Mouse (Mus musculus) kidney, embryonic 16.5 days (tissue): ENCODE measurements around the gene Arhgap45. TPM values are rescaled to one million over a fixed set of nuclear protein-coding genes. Genes with fewer than 3 reads are reported as not detected.

Experiments used
- ATAC-seq: fragments of 200-750 bp; cut with Nextera tagmentation; 2 replicates; pipeline ENCODE4 v1.8.0; 2017; ENCODE audit warnings: moderate TSS enrichment; ENCODE audit not compliant: low FRiP score, low TSS enrichment
- H3K27ac ChIP-seq: fragments of 300-500 bp; sonication (generic); 2 replicates; pipeline ENCODE4 v1.5.1; 2014; ENCODE audit warnings: low read length
- H3K27me3 ChIP-seq: fragments of 300-500 bp; sonication (generic); 2 replicates; pipeline ENCODE4 v1.6.1; 2014; ENCODE audit warnings: low read length, control low read depth, mixed read lengths; ENCODE audit not compliant: insufficient read depth
- H3K36me3 ChIP-seq: fragments of 300-500 bp; sonication (generic); 2 replicates; pipeline ENCODE4 v1.6.1; 2014; ENCODE audit warnings: low read length, control low read depth, mixed read lengths; ENCODE audit not compliant: insufficient read depth
- H3K4me1 ChIP-seq: fragments of 300-500 bp; sonication (generic); 2 replicates; pipeline ENCODE4 v1.6.1; 2014; ENCODE audit warnings: low read length, control low read depth, mixed read lengths; ENCODE audit not compliant: insufficient read depth
- H3K4me2 ChIP-seq: fragments of 300-500 bp; sonication (generic); replicated peaks from 2 replicates; pipeline ENCODE4 v1.6.1; 2014; ENCODE audit warnings: low read depth, low read length
- H3K4me3 ChIP-seq: fragments of 300-500 bp; sonication (generic); 2 replicates; pipeline ENCODE4 v1.5.1; 2014; ENCODE audit warnings: mild to moderate bottlenecking, low read length
- H3K9ac ChIP-seq: fragments of 300-500 bp; sonication (generic); replicated peaks from 2 replicates; pipeline ENCODE4 v1.6.1; 2014; ENCODE audit warnings: low read length
- H3K9me3 ChIP-seq: fragments of 300-500 bp; sonication (generic); 2 replicates; pipeline ENCODE4 v1.6.1; 2016; ENCODE audit warnings: low read length, control low read depth
- WGBS: fragments of 180-500 bp; shearing (Covaris S2); extraction: QIAGEN DNeasy Blood & Tissue Kit; methylation state at CpG from one replicate; pipeline ENCODE4 v1.1.7; 2014; 5-methylcytosine and 5-hydroxymethylcytosine counted together
- polyA plus RNA-seq: library from polyadenylated mRNA; unstranded; fragments of >200 nt; fragmentation: Nextera tagmentation; extraction: Ambion mirVana; gene quantifications from 2 replicates; pipeline ENCODE4 v1.2.1, GENCODE M21; 2015

The Arhgap45 gene
- polyA plus RNA-seq, 1 experiment from 2014 or later = 11.3 TPM

DNA sequence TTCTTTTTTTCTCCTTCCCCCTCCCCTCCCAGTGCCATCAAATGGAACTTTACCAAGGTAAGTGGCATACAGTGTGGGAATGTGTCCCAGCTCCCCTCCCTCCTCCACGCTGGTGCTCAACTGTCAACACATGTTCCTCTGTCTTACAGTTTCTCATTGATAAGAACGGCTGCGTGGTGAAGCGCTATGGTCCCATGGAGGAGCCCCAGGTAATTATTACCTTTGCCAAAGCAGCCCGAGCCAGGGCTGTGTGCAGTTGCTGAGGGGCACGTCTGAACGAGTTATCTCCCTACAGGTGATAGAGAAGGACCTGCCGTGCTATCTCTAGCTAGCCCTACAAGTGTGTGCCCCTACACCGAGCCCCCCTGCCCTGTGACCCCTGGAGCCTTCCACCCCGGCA, 39.4 kb downstream of the Arhgap45 start:
- no peak overlapping the region for H3K4me2 ChIP-seq
- 81% methylated on average over 9 of the region's 10 CpGs for WGBS
- ATAC-seq = no peak
- peaks cover 43% of the 10 kb centered on the region for H3K36me3 ChIP-seq
- H3K9me3 ChIP-seq = no peaks in the 10 kb centered on the region
- no peak overlapping the region for H3K9ac ChIP-seq
- H3K4me1 ChIP-seq = peaks cover 36% of the 10 kb centered on the region
- H3K27me3 ChIP-seq = no peaks in the 10 kb centered on the region
- no peak overlapping the region for H3K27ac ChIP-seq
- H3K4me3 ChIP-seq = no peak overlapping the region

DNA sequence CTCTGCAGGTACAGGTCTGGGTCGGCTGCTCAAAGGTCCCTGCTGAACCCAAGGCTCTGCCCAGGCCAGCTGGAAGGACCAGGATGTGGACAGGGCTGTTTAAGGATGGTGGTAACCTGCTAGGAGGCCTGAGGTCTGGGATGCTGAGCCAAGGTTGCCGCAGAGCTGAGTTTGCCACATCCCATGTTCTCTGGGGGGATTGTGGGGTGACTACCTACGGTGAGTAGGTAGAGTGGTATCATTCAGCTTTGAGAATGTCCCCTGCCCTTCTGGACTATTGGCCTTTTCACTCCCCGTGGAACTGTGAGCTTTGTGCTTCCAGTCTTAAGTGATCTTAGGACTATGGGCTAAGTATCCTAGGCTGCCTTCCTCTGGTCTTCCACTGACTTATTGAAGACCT, 40.1 kb downstream of the Arhgap45 start:
- peak overlapping the region; percentile 38; the same call in 1 of the 2 replicates for H3K9ac ChIP-seq
- H3K36me3 ChIP-seq = peaks cover 43% of the 10 kb centered on the region
- H3K9me3 ChIP-seq = no peaks in the 10 kb centered on the region
- H3K4me1 ChIP-seq = peaks cover 30% of the 10 kb centered on the region
- no peaks in the 10 kb centered on the region for H3K27me3 ChIP-seq
- no peak for ATAC-seq
- WGBS = 86% methylated on average over 4 of the region's 4 CpGs
- no peak overlapping the region for H3K4me2 ChIP-seq
- H3K4me3 ChIP-seq = no peak overlapping the region
- H3K27ac ChIP-seq = no peak overlapping the region

DNA sequence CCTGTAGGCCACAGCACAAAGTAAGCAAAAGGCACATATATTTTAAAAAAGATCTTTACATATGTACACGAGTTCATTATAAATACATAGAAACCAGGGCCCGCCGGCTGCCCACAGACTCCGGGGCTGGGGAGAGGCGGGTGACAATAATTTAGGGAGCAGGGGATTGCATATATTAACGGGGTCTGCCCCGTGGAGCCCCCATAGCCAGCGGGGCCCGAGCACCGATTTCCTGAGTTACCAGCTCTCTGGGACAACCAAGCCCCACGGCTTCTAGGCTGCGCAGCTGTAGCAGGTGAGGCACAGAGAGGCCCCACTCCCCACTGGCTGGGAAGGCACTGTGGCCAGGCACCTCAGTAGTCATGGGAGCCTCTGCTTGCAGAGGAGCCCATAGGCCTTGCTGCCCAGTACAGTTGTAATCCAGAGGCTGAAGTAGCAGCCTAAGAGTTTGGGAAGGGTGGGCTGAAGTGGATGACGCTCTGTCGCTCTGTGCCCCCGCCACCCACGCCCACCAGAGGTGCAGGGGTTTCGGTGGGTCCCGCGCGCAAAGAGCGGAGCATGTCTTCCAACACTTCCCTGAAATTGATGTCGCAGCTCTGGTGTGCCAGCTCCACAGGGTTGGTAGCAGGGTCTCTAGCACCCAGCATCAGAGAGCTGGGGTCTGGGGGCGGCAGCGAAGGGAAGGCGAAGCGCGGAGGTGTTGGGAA, 40.7 kb downstream of the Arhgap45 start:
- Histone ChIP-seq H3K36me3 (peaks cover 47% of the 10 kb centered on the region), H3K27ac (no peak overlapping the region)
- 90% methylated on average over 27 of the region's 27 CpGs for WGBS

DNA sequence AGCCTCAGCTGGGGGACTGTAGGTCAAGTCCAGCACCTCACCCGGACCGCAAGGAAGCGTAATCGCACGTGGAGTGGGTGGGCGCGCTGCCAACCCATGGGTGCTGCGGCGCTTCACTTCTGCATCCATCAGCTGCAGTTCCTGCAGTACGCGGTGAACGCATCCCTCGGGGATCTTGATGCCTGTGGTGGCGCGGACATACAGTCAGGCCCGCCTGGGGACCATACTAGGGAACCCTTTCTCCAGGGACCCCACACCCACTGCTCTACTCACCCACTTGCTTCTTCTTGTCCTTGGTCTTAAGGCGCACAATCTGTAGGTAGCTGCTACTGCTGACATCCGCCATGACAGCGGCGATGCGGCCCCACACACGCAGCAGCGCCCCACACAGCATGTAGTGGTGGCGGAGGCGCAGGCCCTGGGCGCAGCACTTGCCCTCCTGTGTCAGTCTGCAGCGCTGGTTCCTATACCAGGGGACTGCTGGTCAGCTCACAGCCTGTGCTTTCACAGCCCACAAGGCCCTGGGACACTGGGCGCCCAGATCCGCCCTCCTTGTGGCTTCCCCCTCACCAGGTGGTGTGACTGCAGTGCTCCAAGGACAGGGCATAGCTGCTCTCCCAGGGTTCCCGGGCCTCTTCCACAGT, 41.4 kb downstream of the Arhgap45 start:
- Histone ChIP-seq H3K4me1 (peaks cover 18% of the 10 kb centered on the region), H3K9ac (no peak overlapping the region), H3K4me3 (no peak overlapping the region), H3K27me3 (no peaks in the 10 kb centered on the region), H3K36me3 (peaks cover 54% of the 10 kb centered on the region), H3K27ac (no peak overlapping the region), H3K9me3 (no peaks in the 10 kb centered on the region), H3K4me2 (no peak overlapping the region)
- 82% methylated on average over 30 of the region's 30 CpGs for WGBS
- ATAC-seq = no peak

More for the DNA sequence above, 40.7 kb downstream of the Arhgap45 start:
- Histone ChIP-seq H3K4me1 (peaks cover 24% of the 10 kb centered on the region), H3K4me3 (no peak overlapping the region), H3K27me3 (no peaks in the 10 kb centered on the region), H3K9ac (0 out of 2 replicates have a peak overlapping the region, but pooled peaks have one; percentile 26), H3K4me2 (no peak overlapping the region), H3K9me3 (no peaks in the 10 kb centered on the region)
- no peak for ATAC-seq

DNA sequence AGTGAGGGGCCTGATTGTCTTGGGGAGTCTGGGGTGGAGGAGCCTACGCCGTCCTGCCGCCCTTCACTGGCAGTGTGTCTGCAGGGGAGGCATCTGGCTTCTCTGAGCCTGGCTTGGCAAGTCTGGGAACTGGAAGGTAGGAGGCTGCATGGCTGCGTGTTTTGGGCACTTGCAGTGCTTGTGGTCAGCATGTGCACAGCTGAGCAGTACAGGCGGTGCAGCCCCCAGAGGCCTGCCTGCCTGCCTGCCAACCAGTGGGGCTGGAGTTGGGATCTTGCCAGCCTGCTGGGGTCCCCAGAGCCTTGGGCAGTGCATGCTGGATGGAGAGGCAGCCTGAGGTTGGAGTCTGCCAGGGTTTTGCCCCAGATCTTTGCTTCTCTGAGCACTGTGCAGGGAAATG, 46.7 kb downstream of the Arhgap45 start:
- Histone ChIP-seq H3K4me3 (no peak overlapping the region), H3K9me3 (no peaks in the 10 kb centered on the region), H3K4me1 (0 out of 2 replicates have a peak, but pooled peaks cover 3% of the 10 kb centered on the region), H3K27me3 (no peaks in the 10 kb centered on the region), H3K9ac (no peak overlapping the region), H3K4me2 (no peak overlapping the region), H3K36me3 (peaks cover 37% of the 10 kb centered on the region), H3K27ac (0 out of 2 replicates have a peak overlapping the region, but pooled peaks have one; percentile 17)
- WGBS = 90% methylated on average over 5 of the region's 5 CpGs
- ATAC-seq = 0 out of 2 replicates have a peak, but pooled peaks have one; percentile 1

DNA sequence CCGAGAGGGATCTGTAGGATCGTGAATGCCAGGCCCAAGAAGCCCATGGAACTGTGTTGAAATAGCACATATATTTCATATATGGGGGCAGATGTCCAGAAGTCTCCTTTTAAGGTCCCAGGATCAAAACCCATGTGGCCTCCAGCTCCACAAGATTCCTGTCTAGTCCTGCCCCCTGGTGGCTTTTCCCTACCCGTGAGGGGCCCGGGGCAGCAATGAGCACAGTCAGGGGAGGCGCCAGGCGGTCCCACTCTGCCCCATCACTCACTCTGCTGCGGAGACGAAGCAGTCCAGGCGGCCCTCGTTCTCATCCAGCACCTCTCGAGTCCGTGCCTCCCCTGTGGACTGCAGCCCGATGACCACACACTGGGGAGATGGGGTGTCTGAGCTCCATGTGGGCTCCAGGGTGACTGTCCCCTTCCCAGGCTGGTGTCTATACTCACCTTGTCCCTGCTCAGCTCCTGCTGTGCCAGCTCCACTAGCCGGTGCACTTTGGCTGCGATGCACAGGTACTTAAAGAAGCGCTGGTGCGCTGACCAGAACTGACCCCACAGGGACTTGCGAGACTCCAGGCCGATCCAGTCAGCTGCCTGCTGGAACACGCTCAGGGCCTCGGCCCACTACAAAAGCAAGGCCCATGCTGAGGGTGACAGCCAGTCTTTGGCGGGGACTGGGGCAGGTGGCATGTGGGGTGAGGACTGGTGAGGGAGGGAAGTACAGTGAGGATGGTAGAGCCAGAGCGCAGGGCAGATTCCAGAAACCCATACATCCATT, 47.6 kb downstream of the Arhgap45 start:
- WGBS = 71% methylated on average over 23 of the region's 23 CpGs
- no peaks in the 10 kb centered on the region for H3K9me3 ChIP-seq
- H3K27me3 ChIP-seq = no peaks in the 10 kb centered on the region
- H3K4me1 ChIP-seq = 0 out of 2 replicates have a peak, but pooled peaks cover 3% of the 10 kb centered on the region
- no peak overlapping the region for H3K9ac ChIP-seq
- ATAC-seq = no peak
- peaks cover 29% of the 10 kb centered on the region for H3K36me3 ChIP-seq
- no peak overlapping the region for H3K27ac ChIP-seq
- no peak overlapping the region for H3K4me2 ChIP-seq
- H3K4me3 ChIP-seq = no peak overlapping the region

DNA sequence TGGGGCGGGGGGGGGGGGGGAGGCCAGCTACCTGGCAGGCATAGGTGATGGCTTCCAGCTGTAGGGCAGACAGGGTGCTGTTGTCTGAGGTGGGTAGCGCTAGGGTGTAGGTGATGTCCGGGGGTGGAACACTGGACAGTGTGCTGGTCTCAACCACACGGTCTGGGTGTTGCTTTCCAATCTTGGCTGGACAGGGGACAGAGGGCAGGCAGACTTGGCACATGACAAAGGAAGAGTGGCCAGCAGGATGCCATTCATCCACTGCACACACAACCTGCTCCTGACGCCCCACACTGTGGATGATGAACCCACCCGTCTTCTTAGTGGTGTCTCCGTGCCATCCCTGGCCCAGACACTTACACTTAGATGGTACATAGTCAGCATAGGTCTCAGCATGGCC, 52.8 kb downstream of the Arhgap45 start:
- Histone ChIP-seq H3K4me2 (no peak overlapping the region), H3K27me3 (no peaks in the 10 kb centered on the region), H3K36me3 (no peaks in the 10 kb centered on the region; the same call in 1 of the 2 replicates), H3K4me1 (peaks cover 20% of the 10 kb centered on the region), H3K9me3 (no peaks in the 10 kb centered on the region), H3K27ac (no peak overlapping the region), H3K9ac (no peak overlapping the region), H3K4me3 (no peak overlapping the region)
- ATAC-seq = no peak
- 88% methylated on average over 6 of the region's 7 CpGs for WGBS

DNA sequence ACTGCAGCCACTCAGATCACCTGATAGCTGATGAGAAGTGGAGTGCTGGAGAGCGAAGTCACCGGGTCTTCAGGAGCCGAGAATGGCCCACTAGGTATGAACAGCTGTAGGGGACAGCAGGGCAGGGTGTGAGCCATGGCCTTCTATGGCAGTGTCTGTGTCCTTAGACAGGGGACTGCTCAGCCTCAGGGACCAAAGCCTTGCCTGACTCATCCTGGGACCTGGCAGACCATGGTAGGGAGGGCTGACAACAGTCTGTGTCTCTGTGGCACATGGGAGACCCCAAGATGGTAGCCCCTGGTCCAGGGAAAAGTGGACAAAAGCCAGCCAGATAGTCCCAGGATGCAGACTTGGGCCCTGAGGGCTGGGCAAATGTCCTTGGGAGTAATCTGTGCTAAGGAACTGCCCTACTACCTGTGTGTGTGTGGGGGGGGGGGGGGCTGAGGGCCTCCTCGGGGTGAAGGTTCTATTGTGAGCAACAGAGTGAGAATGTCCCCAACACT, 53.5 kb downstream of the Arhgap45 start:
- WGBS = 91% methylated on average over 4 of the region's 4 CpGs
- no peak overlapping the region for H3K4me2 ChIP-seq
- ATAC-seq = no peak
- H3K27ac ChIP-seq = no peak overlapping the region
- no peaks in the 10 kb centered on the region for H3K27me3 ChIP-seq
- no peaks in the 10 kb centered on the region for H3K9me3 ChIP-seq
- H3K36me3 ChIP-seq = no peaks in the 10 kb centered on the region; the same call in 1 of the 2 replicates
- H3K9ac ChIP-seq = no peak overlapping the region
- H3K4me1 ChIP-seq = peaks cover 23% of the 10 kb centered on the region
- no peak overlapping the region for H3K4me3 ChIP-seq

DNA sequence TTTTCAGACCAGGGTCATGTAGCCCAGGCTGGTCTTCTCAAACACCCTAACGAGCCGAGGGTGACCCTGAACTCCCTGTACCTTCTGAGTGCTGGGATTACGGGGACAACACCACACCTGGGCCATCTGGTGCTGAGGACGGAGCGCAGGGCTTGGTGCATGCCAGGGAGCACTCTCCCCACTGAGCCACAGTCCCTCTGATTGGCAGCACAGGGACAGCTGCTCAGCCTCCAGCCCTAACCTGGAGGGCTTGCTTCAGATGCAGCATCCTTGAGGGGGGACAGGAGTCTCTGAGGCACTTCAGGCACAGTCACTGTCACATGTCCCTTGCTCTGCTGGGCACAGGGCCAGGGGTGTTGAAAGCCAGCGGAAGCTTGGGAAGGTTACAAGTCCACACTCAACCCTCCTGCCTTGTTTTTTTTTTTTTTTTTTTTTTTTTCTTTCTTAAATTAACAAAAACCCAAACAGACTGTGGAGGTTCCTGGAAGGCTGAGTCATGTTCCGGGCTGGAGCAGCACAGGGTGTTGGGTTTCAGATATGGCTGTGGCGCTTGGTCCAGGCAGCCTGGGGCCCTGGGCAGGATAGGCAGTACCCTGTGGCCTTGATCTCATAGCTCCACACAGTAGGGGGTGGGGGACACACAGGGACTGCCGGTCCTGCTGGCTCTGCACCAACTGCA, 54.5 kb downstream of the Arhgap45 start:
- Histone ChIP-seq H3K36me3 (no peaks in the 10 kb centered on the region; the same call in 1 of the 2 replicates), H3K4me3 (no peak overlapping the region), H3K27me3 (no peaks in the 10 kb centered on the region), H3K9me3 (no peaks in the 10 kb centered on the region), H3K27ac (peak overlapping the region; percentile 90), H3K4me2 (peak overlapping the region; percentile 12; the same call in 1 of the 2 replicates), H3K9ac (peak overlapping the region; percentile 49), H3K4me1 (peaks cover 33% of the 10 kb centered on the region)
- WGBS = 37% methylated on average over 9 of the region's 9 CpGs
- peak; percentile 88 for ATAC-seq
